Mouse (Mus musculus) limb, embryonic 13.5 days (tissue): Measurements from ENCODE around the gene Stam. TPM values are rescaled to one million over a fixed set of nuclear protein-coding genes. Genes with fewer than 3 reads are reported as not detected.

Experiments used
- polyA plus RNA-seq: library from polyadenylated mRNA; unstranded; fragments of >200 nt; fragmentation: Nextera tagmentation; extraction: Ambion mirVana; gene quantifications from 2 replicates; pipeline ENCODE4 v1.2.1, GENCODE M21; 2015

Gene Stam
- polyA plus RNA-seq, 1 experiment from 2014 or later = 82.2 TPM

Other genes starting within 250 kb of the Stam start
- 58.7 and 64.9 TPM in 2 replicates for gene Hacd1, start 18.0 kb upstream of the Stam start, polyA plus RNA-seq
- 0.05 and 0.08 TPM in 2 replicates for gene Tmem236, start 100.4 kb downstream of the Stam start, polyA plus RNA-seq
- gene Mrc1, start 155.3 kb downstream of the Stam start, polyA plus RNA-seq = 5.4 and 5.7 TPM in 2 replicates